Mouse (Mus musculus) heart, postnatal 0 days (tissue): ENCODE results near the gene Klhdc8b. TPM values are rescaled to one million over a fixed set of nuclear protein-coding genes. Genes with fewer than 3 reads are reported as not detected.
A peak's percentile ranks its signal among the peaks of the same experiment; 100 is the strongest.

Experiments
- ATAC-seq: fragments of 200-750 bp; cut with Nextera tagmentation; 2 replicates; pipeline ENCODE4 v1.8.0; 2017; ENCODE audit warnings: low read depth, moderate number of reproducible peaks, moderate library complexity; ENCODE audit not compliant: insufficient read depth
- DNase-seq: peaks from one replicate; pipeline ENCODE4 v3.0.0-alpha.2; 2016; ENCODE audit warnings: low spot score
- H3K27ac ChIP-seq: fragments of 300-500 bp; sonication (generic); 2 replicates; pipeline ENCODE4 v1.5.1; 2014; ENCODE audit warnings: low read depth, mild to moderate bottlenecking
- H3K27me3 ChIP-seq: fragments of 300-500 bp; sonication (generic); 2 replicates; pipeline ENCODE4 v1.6.1; 2014; ENCODE audit warnings: low read length, mixed read lengths; ENCODE audit not compliant: control insufficient read depth, insufficient read depth
- H3K36me3 ChIP-seq: fragments of 300-500 bp; sonication (generic); replicated peaks from 2 replicates; pipeline ENCODE4 v1.6.1; 2014; ENCODE audit warnings: low read length, mixed read lengths; ENCODE audit not compliant: control insufficient read depth, insufficient read depth
- H3K4me1 ChIP-seq: fragments of 300-500 bp; sonication (generic); 2 replicates; pipeline ENCODE4 v1.6.1; 2014; ENCODE audit warnings: antibody characterized with exemption; ENCODE audit not compliant: control insufficient read depth, insufficient read depth
- H3K4me2 ChIP-seq: fragments of 300-500 bp; sonication (generic); 2 replicates; pipeline ENCODE4 v1.6.1; 2014; ENCODE audit warnings: low read depth, mild to moderate bottlenecking, low read length, moderate library complexity
- H3K4me3 ChIP-seq: fragments of 300-500 bp; sonication (generic); 2 replicates; pipeline ENCODE4 v1.5.1; 2014; ENCODE audit warnings: low read depth, low read length
- H3K9ac ChIP-seq: fragments of 300-500 bp; sonication (generic); replicated peaks from 2 replicates; pipeline ENCODE4 v1.6.1; 2014; ENCODE audit warnings: low read depth, low read length, mixed read lengths
- H3K9me3 ChIP-seq: fragments of 300-500 bp; sonication (generic); replicated peaks from 2 replicates; pipeline ENCODE4 v1.6.1; 2016; ENCODE audit warnings: low read length; ENCODE audit not compliant: control insufficient read depth
- CTCF ChIP-seq: IDR thresholded peaks from 2 replicates; pipeline ENCODE4 v1.5.1; 2016; ENCODE audit warnings: antibody characterized with exemption, control low read depth, low read depth
- EP300 ChIP-seq: IDR thresholded peaks from 2 replicates; pipeline ENCODE4 v1.6.1; 2016; ENCODE audit warnings: antibody characterized with exemption, low read depth
- WGBS: fragments of 180-500 bp; shearing (Covaris S2); extraction: QIAGEN DNeasy Blood & Tissue Kit; methylation state at CpG from one replicate; pipeline ENCODE4 v1.1.7; 2014; 5-methylcytosine and 5-hydroxymethylcytosine counted together
- polyA plus RNA-seq: library from polyadenylated mRNA; unstranded; fragments of >200 nt; fragmentation: Nextera tagmentation; extraction: Ambion mirVana; gene quantifications from 2 replicates; pipeline ENCODE4 v1.2.1, GENCODE M21; 2015
- total RNA-seq: library from RNA; depleted of rRNA; stranded (reverse); fragments of >200 nt; gene quantifications from 2 replicates; pipeline ENCODE4 v1.2.3, GENCODE M21; 2014; ENCODE audit warnings: low replicate concordance

Klhdc8b gene
- total and polyA plus RNA-seq, 2 experiments from 2014 or later = 92.7 to 186 TPM

GRCm38 (mm10) chr9:108486973-108487530 lies 25.7 kb upstream of the Klhdc8b start:
- 90% methylated on average over 8 of the region's 8 CpGs for WGBS
- ATAC-seq = no peak

GRCm38 (mm10) chr9:108485301-108485875 lies 24.0 kb upstream of the Klhdc8b start:
- H3K4me3 ChIP-seq = no peak overlapping the region
- no peak overlapping the region for H3K27ac ChIP-seq
- H3K9me3 ChIP-seq = no peaks in the 10 kb centered on the region
- H3K9ac ChIP-seq = no peak overlapping the region
- no peak for ATAC-seq
- no peak for TF ChIP-seq EP300
- TF ChIP-seq CTCF = no peak
- peaks cover 15% of the 10 kb centered on the region for H3K4me1 ChIP-seq
- DNase-seq = no peak
- no peak overlapping the region for H3K4me2 ChIP-seq
- WGBS = 91% methylated on average over 19 of the region's 19 CpGs
- H3K36me3 ChIP-seq = peaks cover 83% of the 10 kb centered on the region
- no peaks in the 10 kb centered on the region for H3K27me3 ChIP-seq

More at GRCm38 (mm10) chr9:108486973-108487530, 25.7 kb upstream of the Klhdc8b start:
- Histone ChIP-seq H3K36me3 (peaks cover 79% of the 10 kb centered on the region), H3K9ac (no peak overlapping the region), H3K27ac (no peak overlapping the region), H3K4me3 (no peak overlapping the region), H3K9me3 (no peaks in the 10 kb centered on the region), H3K4me2 (no peak overlapping the region), H3K4me1 (peaks cover 11% of the 10 kb centered on the region), H3K27me3 (no peaks in the 10 kb centered on the region)
- DNase-seq = no peak
- TF ChIP-seq EP300 = no peak
- no peak for TF ChIP-seq CTCF

GRCm38 (mm10) chr9:108484021-108484420 lies 22.6 kb upstream of the Klhdc8b start:
- no peak for TF ChIP-seq CTCF
- TF ChIP-seq EP300 = no peak

GRCm38 (mm10) chr9:108483051-108483790 lies 21.8 kb upstream of the Klhdc8b start:
- no peak for ATAC-seq
- H3K36me3 ChIP-seq = peaks cover 64% of the 10 kb centered on the region

More at GRCm38 (mm10) chr9:108484021-108484420, 22.6 kb upstream of the Klhdc8b start:
- Histone ChIP-seq H3K9ac (no peak overlapping the region), H3K36me3 (peaks cover 72% of the 10 kb centered on the region), H3K4me1 (peaks cover 25% of the 10 kb centered on the region), H3K4me2 (no peak overlapping the region), H3K9me3 (no peaks in the 10 kb centered on the region), H3K4me3 (no peak overlapping the region), H3K27ac (no peak overlapping the region), H3K27me3 (no peaks in the 10 kb centered on the region)
- ATAC-seq = no peak
- no peak for DNase-seq
- WGBS = 90% methylated on average over 15 of the region's 15 CpGs

GRCm38 (mm10) chr9:108481520-108482210 lies 20.3 kb upstream of the Klhdc8b start:
- Histone ChIP-seq H3K9me3 (no peaks in the 10 kb centered on the region), H3K9ac (0 out of 2 replicates have a peak overlapping the region, but pooled peaks have one; percentile 13), H3K4me3 (peak overlapping the region; percentile 64; the same call in 1 of the 2 replicates), H3K36me3 (peaks cover 49% of the 10 kb centered on the region), H3K27ac (peak overlapping the region; percentile 85), H3K4me2 (peak overlapping the region; percentile 94), H3K27me3 (no peaks in the 10 kb centered on the region), H3K4me1 (peaks cover 26% of the 10 kb centered on the region)
- no peak for TF ChIP-seq EP300
- no peak for TF ChIP-seq CTCF
- peak; percentile 12; the same call in 1 of the 2 replicates for ATAC-seq
- DNase-seq = peak; percentile 19
- 64% methylated on average over 19 of the region's 19 CpGs for whole genome bisulfite sequencing

More at GRCm38 (mm10) chr9:108483051-108483790, 21.8 kb upstream of the Klhdc8b start:
- H3K4me3 ChIP-seq = no peak overlapping the region
- TF ChIP-seq CTCF = no peak
- no peak for TF ChIP-seq EP300
- no peak for DNase-seq
- no peak overlapping the region for H3K4me2 ChIP-seq
- H3K9me3 ChIP-seq = no peaks in the 10 kb centered on the region
- H3K4me1 ChIP-seq = peaks cover 26% of the 10 kb centered on the region
- WGBS = 93% methylated on average over 18 of the region's 18 CpGs
- no peak overlapping the region for H3K27ac ChIP-seq
- no peak overlapping the region for H3K9ac ChIP-seq
- no peaks in the 10 kb centered on the region for H3K27me3 ChIP-seq
